Mouse (Mus musculus) brain, embryonic 14.5 days (tissue): ENCODE measurements around the gene Slc1a7.

Source experiments
- CTCF ChIP-seq: fragments of 200-500 bp; IDR thresholded peaks from 2 replicates; pipeline ENCODE4 v1.5.1; 2012; ENCODE audit warnings: inconsistent platforms, mild to moderate bottlenecking, moderate library complexity, borderline replicate concordance; ENCODE audit not compliant: insufficient read depth, insufficient read length; ENCODE audit errors: extremely low read depth
- POLR2A ChIP-seq: fragments of 200-500 bp; IDR thresholded peaks from 2 replicates; pipeline ENCODE4 v1.6.1; 2012; ENCODE audit warnings: mild to moderate bottlenecking, inconsistent platforms, borderline replicate concordance; ENCODE audit not compliant: poor library complexity, insufficient read depth, insufficient read length, severe bottlenecking; ENCODE audit errors: extremely low read depth

GRCm38 (mm10) chr4:107942741-107943140 is 25.4 kb upstream of the Slc1a7 start:
- TF ChIP-seq POLR2A (no peak), CTCF (no peak)
